Mouse (Mus musculus) kidney, embryonic 14.5 days (tissue): ENCODE data around the gene Prmt3. TPM values are rescaled to one million over a fixed set of nuclear protein-coding genes. Genes with fewer than 3 reads are reported as not detected.

Source experiments
- ATAC-seq: fragments of 200-750 bp; cut with Nextera tagmentation; 2 replicates; pipeline ENCODE4 v1.8.0; 2017; ENCODE audit warnings: moderate number of reproducible peaks, mild to moderate bottlenecking, moderate TSS enrichment, moderate library complexity; ENCODE audit not compliant: low FRiP score, low TSS enrichment
- H3K27ac ChIP-seq: fragments of 300-500 bp; sonication (generic); 2 replicates; pipeline ENCODE4 v1.5.1; 2014; ENCODE audit warnings: low read depth, mild to moderate bottlenecking, low read length, moderate library complexity, mixed read lengths
- H3K27me3 ChIP-seq: fragments of 300-500 bp; sonication (generic); 2 replicates; pipeline ENCODE4 v1.6.1; 2014; ENCODE audit warnings: mild to moderate bottlenecking, low read length; ENCODE audit not compliant: control insufficient read depth, insufficient read depth
- H3K36me3 ChIP-seq: fragments of 300-500 bp; sonication (generic); 2 replicates; pipeline ENCODE4 v1.6.1; 2014; ENCODE audit warnings: low read length, mixed read lengths; ENCODE audit not compliant: control insufficient read depth, insufficient read depth
- H3K4me1 ChIP-seq: fragments of 300-500 bp; sonication (generic); 2 replicates; pipeline ENCODE4 v1.6.1; 2014; ENCODE audit warnings: low read length, mixed read lengths; ENCODE audit not compliant: control insufficient read depth, insufficient read depth
- H3K4me2 ChIP-seq: fragments of 300-500 bp; sonication (generic); replicated peaks from 2 replicates; pipeline ENCODE4 v1.6.1; 2014; ENCODE audit warnings: low read depth, mild to moderate bottlenecking, low read length
- H3K4me3 ChIP-seq: fragments of 300-500 bp; sonication (generic); 2 replicates; pipeline ENCODE4 v1.5.1; 2014; ENCODE audit warnings: mild to moderate bottlenecking, low read length
- H3K9ac ChIP-seq: fragments of 300-500 bp; sonication (generic); 2 replicates; pipeline ENCODE4 v1.6.1; 2014; ENCODE audit warnings: low read depth, mild to moderate bottlenecking, low read length, moderate library complexity
- H3K9me3 ChIP-seq: fragments of 300-500 bp; sonication (generic); 2 replicates; pipeline ENCODE4 v1.6.1; 2016; ENCODE audit warnings: low read length; ENCODE audit not compliant: control insufficient read depth
- WGBS: fragments of 180-500 bp; shearing (Covaris S2); extraction: QIAGEN DNeasy Blood & Tissue Kit; methylation state at CpG from one replicate; pipeline ENCODE4 v1.1.7; 2014; 5-methylcytosine and 5-hydroxymethylcytosine counted together
- polyA plus RNA-seq: library from polyadenylated mRNA; unstranded; fragments of >200 nt; fragmentation: Nextera tagmentation; extraction: Ambion mirVana; gene quantifications from 2 replicates; pipeline ENCODE4 v1.2.1, GENCODE M21; 2014

The Prmt3 gene
- polyA plus RNA-seq, 1 experiment from 2014 or later: 82.8 TPM

GRCm38 (mm10) chr7:49783017-49783416 is 4.9 kb downstream of the Prmt3 start:
- Histone ChIP-seq H3K4me1 (peaks cover 12% of the 10 kb centered on the region; the same call in 1 of the 2 replicates), H3K4me2 (no peak overlapping the region), H3K9ac (no peak overlapping the region), H3K27me3 (no peaks in the 10 kb centered on the region), H3K36me3 (peaks cover 47% of the 10 kb centered on the region), H3K27ac (no peak overlapping the region), H3K4me3 (no peak overlapping the region), H3K9me3 (no peaks in the 10 kb centered on the region)
- WGBS: 100% methylated on average over 2 of the region's 2 CpGs
- no peak for ATAC-seq

GRCm38 (mm10) chr7:49785141-49785540 is 7.0 kb downstream of the Prmt3 start:
- H3K36me3 ChIP-seq: peaks cover 58% of the 10 kb centered on the region
- WGBS: 93% methylated on average over 7 of the region's 7 CpGs
- H3K9me3 ChIP-seq: no peaks in the 10 kb centered on the region
- no peaks in the 10 kb centered on the region for H3K27me3 ChIP-seq
- no peak overlapping the region for H3K27ac ChIP-seq
- H3K4me2 ChIP-seq: no peak overlapping the region
- no peak overlapping the region for H3K4me3 ChIP-seq
- H3K4me1 ChIP-seq: no peaks in the 10 kb centered on the region
- no peak overlapping the region for H3K9ac ChIP-seq
- no peak for ATAC-seq

- Histone ChIP-seq H3K27ac (no peak overlapping the region), H3K27me3 (no peaks in the 10 kb centered on the region), H3K4me3 (no peak overlapping the region), H3K36me3 (peaks cover 62% of the 10 kb centered on the region), H3K9me3 (no peaks in the 10 kb centered on the region), H3K4me2 (no peak overlapping the region), H3K4me1 (no peaks in the 10 kb centered on the region), H3K9ac (no peak overlapping the region)
- WGBS: 46% methylated on average over 12 of the region's 12 CpGs
- ATAC-seq: peak; percentile 77
These were observed 8.7 kb downstream of the Prmt3 start for GRCm38 (mm10) chr7:49786618-49787382.

- Histone ChIP-seq H3K27me3 (no peaks in the 10 kb centered on the region), H3K4me2 (no peak overlapping the region), H3K27ac (no peak overlapping the region), H3K4me3 (no peak overlapping the region), H3K9ac (no peak overlapping the region), H3K36me3 (peaks cover 57% of the 10 kb centered on the region), H3K4me1 (no peaks in the 10 kb centered on the region), H3K9me3 (no peaks in the 10 kb centered on the region)
- 73% methylated on average over 3 of the region's 3 CpGs for WGBS
- no peak; the same call in 1 of the 2 replicates for ATAC-seq
These were observed 9.2 kb downstream of the Prmt3 start for GRCm38 (mm10) chr7:49787383-49787645.

- Histone ChIP-seq H3K27ac (no peak overlapping the region), H3K27me3 (no peaks in the 10 kb centered on the region), H3K4me3 (no peak overlapping the region), H3K36me3 (peaks cover 58% of the 10 kb centered on the region), H3K4me2 (no peak overlapping the region), H3K4me1 (no peaks in the 10 kb centered on the region), H3K9ac (no peak overlapping the region), H3K9me3 (no peaks in the 10 kb centered on the region)
- WGBS: 85% methylated on average over 2 of the region's 2 CpGs
- ATAC-seq: no peak
These were observed 16.2 kb downstream of the Prmt3 start for GRCm38 (mm10) chr7:49794304-49794703.

- WGBS: 72% methylated on average over 1 of the region's 1 CpGs
- Histone ChIP-seq H3K9me3 (no peaks in the 10 kb centered on the region), H3K4me2 (no peak overlapping the region), H3K27ac (no peak overlapping the region), H3K27me3 (no peaks in the 10 kb centered on the region), H3K4me3 (no peak overlapping the region), H3K36me3 (peaks cover 60% of the 10 kb centered on the region), H3K4me1 (no peaks in the 10 kb centered on the region), H3K9ac (no peak overlapping the region)
- no peak for ATAC-seq
These were observed 19.0 kb downstream of the Prmt3 start for GRCm38 (mm10) chr7:49797171-49797570.

GRCm38 (mm10) chr7:49803511-49803910 is 25.4 kb downstream of the Prmt3 start:
- Histone ChIP-seq H3K9me3 (no peaks in the 10 kb centered on the region), H3K4me1 (peaks cover 5% of the 10 kb centered on the region; the same call in 1 of the 2 replicates), H3K27ac (no peak overlapping the region), H3K4me3 (no peak overlapping the region), H3K9ac (no peak overlapping the region), H3K27me3 (no peaks in the 10 kb centered on the region), H3K36me3 (peaks cover 44% of the 10 kb centered on the region), H3K4me2 (no peak overlapping the region)
- no peak for ATAC-seq
- WGBS: 88% methylated on average over 6 of the region's 6 CpGs

GRCm38 (mm10) chr7:49804638-49805165 is 26.6 kb downstream of the Prmt3 start:
- no peak for ATAC-seq
- no peak overlapping the region for H3K4me3 ChIP-seq
- H3K9me3 ChIP-seq: no peaks in the 10 kb centered on the region
- H3K9ac ChIP-seq: no peak overlapping the region
- H3K4me1 ChIP-seq: peaks cover 5% of the 10 kb centered on the region; the same call in 1 of the 2 replicates
- WGBS: 54% methylated on average over 5 of the region's 5 CpGs
- H3K36me3 ChIP-seq: peaks cover 39% of the 10 kb centered on the region
- no peak overlapping the region for H3K27ac ChIP-seq
- no peak overlapping the region for H3K4me2 ChIP-seq
- H3K27me3 ChIP-seq: no peaks in the 10 kb centered on the region

GRCm38 (mm10) chr7:49805618-49806017 is 27.5 kb downstream of the Prmt3 start:
- Histone ChIP-seq H3K36me3 (peaks cover 33% of the 10 kb centered on the region), H3K4me3 (no peak overlapping the region), H3K27ac (no peak overlapping the region), H3K27me3 (no peaks in the 10 kb centered on the region), H3K9me3 (no peaks in the 10 kb centered on the region), H3K9ac (no peak overlapping the region), H3K4me2 (no peak overlapping the region), H3K4me1 (peaks cover 5% of the 10 kb centered on the region; the same call in 1 of the 2 replicates)
- 39% methylated on average over 3 of the region's 3 CpGs for WGBS
- no peak for ATAC-seq
